Mouse (Mus musculus) heart, adult 2 months (tissue): Measurements from ENCODE around the gene Gpbp1l1.

Source experiments
- CTCF ChIP-seq: fragments of 200-600 bp; IDR thresholded peaks from 2 replicates; pipeline ENCODE4 v1.8.1; 2022; ENCODE audit warnings: antibody characterized with exemption, mild to moderate bottlenecking, moderate library complexity
- POLR2A ChIP-seq: fragments of 200-500 bp; IDR thresholded peaks from 2 replicates; pipeline ENCODE4 v1.6.1; 2011; ENCODE audit warnings: mild to moderate bottlenecking, low read depth, low read length, control low read depth; ENCODE audit not compliant: insufficient read depth

DNA sequence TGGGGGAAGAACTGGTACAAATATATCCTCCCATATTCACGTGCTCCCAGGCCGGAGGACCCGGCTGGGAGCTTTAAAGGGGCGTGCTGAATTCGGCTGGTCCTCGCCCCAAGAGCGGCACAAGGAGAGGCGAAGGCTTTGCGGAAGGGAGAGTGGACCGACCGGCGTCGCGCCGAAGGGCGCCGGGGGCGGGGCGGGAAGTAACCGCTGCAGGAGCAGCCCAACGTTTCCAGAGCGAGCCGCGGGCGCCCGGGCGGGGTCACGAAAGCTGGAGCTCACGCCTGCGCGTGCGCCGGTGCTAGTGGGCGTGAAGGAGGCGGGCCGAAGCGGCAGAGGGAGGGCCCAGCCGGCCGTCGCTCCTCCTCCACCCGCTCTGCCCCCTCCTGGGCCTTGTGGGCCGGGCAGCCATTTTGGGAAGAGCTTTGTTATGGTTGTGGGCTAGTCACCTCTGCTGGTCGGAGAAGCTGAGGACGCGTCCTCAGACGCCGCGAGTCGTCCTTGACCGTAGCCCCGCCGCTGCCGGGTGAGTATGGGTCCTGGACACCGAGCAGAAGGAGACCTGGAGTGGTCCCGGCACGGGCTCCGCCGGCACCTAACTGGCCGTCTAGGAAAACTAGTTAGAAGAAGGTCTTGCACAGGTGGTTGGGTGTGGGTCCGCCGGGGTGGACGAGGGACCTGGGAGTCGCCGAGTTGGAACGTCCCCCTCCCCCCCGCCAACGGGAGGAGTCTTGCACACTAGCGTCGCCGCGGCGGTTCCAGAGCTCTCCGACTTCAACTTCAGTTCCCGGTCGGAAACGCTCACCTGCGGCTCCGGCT lies at the start of gene Gpbp1l1:
- TF ChIP-seq POLR2A = peak; percentile 90
- peak; percentile 55 for TF ChIP-seq CTCF
